Mouse (Mus musculus) gastrocnemius, postnatal 25 days (tissue): ENCODE results near the gene Plekha6. TPM values are rescaled to one million over a fixed set of nuclear protein-coding genes. Genes with fewer than 3 reads are reported as not detected.

ENCODE experiments used
- DNase-seq: peaks from one replicate; pipeline ENCODE4 v3.0.0; 2022
- total RNA-seq, 2 experiments: library from RNA; stranded (reverse); gene quantifications; 1 replicate in 1 of 2; 2 replicates in 1 of 2; pipeline ENCODE4 v1.2.3; 2021

Plekha6 gene
- total RNA-seq, 2 experiments from 2014 or later: 12.7 to 14.4 TPM

DNA sequence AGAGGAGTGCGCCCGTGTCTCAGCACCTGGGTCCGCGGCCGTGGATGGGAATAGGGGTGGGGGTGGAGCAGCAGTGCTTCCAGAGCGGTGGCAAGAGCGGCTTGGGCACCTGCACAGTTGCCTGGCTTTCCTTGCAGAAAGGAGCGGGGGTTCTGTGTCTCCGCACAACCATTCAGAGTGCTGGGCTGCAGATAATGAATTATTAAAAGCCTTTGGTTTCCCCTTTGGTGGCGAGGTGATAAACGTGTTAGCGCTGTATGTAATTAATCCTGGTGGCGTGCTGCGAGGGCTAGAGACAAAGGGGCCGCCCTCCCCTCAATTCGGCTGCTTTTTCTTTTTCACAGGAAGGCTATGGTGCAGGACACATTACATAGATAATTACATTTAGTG, 18.7 kb downstream of the Plekha6 start:
- DNase-seq: no peak

- no peak for DNase-seq
Observed at GRCm38 (mm10) chr1:133183141-133183925, 19.3 kb downstream of the Plekha6 start.

GRCm38 (mm10) chr1:133187948-133188680, 24.1 kb downstream of the Plekha6 start:
- no peak for DNase-seq

- DNase-seq: no peak
Observed at GRCm38 (mm10) chr1:133188719-133189118, 24.7 kb downstream of the Plekha6 start.

DNA sequence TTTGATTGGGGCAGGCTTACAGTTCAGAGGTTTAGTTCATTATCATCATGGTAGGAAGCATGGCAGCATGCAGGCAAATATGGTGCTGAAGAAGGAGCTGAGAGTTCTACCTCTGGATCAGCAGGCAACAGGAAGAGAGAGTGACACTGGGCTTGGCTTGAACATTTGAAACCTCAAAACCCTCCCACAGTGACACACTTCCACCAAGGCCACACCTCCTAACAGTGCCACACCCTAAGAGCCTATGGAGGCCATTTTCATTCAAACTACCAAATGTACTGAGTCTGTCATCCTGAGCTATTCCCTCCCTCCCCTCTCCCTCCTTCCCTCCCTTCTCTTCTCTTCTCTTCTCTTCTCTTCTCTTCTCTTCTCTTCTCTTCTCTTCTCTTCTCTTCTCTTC, 25.5 kb downstream of the Plekha6 start:
- no peak for DNase-seq

GRCm38 (mm10) chr1:133190550-133190949, 26.5 kb downstream of the Plekha6 start:
- DNase-seq: no peak

GRCm38 (mm10) chr1:133196181-133196580, 32.2 kb downstream of the Plekha6 start:
- DNase-seq: no peak

GRCm38 (mm10) chr1:133197266-133197665, 33.3 kb downstream of the Plekha6 start:
- no peak for DNase-seq

GRCm38 (mm10) chr1:133199706-133200105, 35.7 kb downstream of the Plekha6 start:
- DNase-seq: no peak

DNA sequence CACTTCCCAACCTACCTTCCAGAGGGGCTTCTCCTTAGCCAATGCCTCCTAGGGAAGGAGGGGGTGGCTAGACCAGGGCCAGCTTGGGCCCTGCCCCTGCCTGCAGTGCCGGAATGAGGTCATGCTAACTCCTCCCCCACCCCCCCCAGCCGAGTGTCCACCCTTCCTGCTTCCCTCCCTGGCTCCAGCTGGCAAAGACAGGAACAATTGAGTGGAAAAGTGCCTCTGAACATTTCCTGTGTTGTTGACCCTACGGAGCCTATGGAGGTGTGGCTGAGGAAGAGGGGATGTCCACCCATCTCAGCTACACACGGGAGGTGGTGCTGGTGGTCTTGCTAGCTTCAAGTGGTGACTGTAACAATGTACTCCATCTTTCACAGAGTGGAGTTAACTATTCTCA, 37.5 kb downstream of the Plekha6 start:
- peak; percentile 35 for DNase-seq

DNA sequence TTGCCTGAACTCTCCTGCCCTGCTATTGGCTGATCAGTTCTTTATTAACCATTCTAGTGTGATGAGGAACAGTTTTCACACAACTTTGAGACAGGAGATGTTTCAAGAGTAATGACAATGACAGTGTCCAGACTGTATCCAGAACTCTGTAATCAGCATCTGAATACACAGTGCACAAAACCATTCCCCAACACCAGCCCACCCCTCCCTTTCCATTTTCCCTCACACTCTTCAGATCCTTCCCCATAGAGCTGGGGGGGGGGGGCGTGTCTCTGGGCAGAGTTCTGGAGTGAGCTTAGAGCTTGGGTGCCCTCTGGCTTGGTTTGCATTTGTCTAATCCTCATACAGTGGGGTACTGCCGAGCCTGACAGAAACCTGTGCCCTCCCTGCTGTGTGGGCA, 39.7 kb downstream of the Plekha6 start:
- no peak for DNase-seq

- no peak for DNase-seq
Observed at GRCm38 (mm10) chr1:133204341-133204849, 40.4 kb downstream of the Plekha6 start.

- no peak for DNase-seq
Observed at GRCm38 (mm10) chr1:133204985-133205384, 41.0 kb downstream of the Plekha6 start.

GRCm38 (mm10) chr1:133208086-133208815, 44.2 kb downstream of the Plekha6 start:
- no peak for DNase-seq

GRCm38 (mm10) chr1:133209036-133209435, 45.0 kb downstream of the Plekha6 start:
- DNase-seq: no peak

- no peak for DNase-seq
Observed at GRCm38 (mm10) chr1:133209482-133209881, 45.5 kb downstream of the Plekha6 start.

DNA sequence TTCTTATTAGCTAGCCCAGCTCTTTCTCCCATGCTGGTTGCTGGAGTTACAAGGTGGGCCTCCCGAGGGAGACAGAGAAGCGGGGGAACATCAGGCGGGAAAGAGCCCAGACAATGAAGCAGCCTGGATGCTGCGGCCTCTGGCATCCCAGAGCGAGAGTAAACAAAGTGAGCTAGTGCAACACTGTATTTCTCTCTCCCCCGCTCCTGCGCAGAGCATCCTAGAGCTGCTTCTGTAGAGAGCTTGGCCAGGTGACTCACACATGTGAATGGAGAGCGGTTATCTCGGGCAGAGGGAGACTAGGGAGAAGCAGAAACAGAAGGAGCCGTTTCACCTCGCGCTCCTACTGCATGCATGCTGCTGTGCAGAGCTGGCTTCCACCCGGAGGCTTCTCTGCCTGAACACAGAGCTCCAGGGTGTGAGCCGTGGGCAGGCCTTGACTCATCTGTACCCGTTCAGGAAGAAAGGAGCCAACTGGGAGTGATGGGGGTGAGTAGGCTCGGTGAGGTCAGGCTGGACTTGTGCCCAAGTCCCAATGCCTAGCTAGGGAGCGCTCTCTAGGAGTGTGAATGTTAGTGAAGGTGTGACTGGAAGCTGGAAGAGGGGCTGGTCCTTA, 46.0 kb downstream of the Plekha6 start:
- no peak for DNase-seq

DNA sequence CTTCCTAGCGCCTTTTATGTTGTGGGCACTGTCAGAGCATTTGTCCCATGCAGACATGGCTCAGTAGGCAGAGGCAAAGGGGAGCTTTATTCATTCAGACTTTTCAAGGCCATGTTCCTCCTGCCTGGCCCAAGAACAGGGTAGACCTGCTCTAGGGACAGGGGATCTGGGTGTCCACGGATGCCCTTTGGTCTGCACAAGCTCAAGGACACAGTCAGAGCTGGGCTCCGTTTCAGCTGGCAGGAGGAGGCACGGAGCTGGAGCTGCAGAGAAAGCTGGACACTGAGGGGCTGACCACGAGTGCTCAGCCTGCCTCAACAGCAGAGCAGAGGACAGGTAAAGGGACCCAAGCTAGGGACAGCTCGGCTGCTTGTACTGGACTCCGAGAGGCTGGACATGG, 46.8 kb downstream of the Plekha6 start:
- peak; percentile 63 for DNase-seq

DNA sequence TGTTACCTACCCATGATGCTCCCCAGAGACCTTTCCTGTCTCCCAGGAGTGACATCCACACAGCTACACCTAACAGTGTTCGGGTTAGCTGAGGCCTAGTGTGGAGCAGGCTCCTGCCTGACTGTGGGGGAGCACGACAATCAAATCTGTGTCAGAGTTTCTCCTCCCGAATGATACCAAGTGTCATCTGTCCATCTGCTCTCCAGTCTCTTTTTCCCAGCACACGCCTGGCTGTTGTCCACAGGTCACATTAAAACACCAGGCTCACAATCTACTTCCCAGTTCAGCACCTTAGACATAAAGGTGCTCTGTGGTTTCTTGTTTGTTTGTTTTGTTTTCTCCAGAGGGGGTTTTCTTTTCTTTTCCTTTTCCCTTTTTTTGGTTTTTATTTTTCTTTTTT, 48.3 kb downstream of the Plekha6 start:
- DNase-seq: no peak

GRCm38 (mm10) chr1:133213098-133213497, 49.1 kb downstream of the Plekha6 start:
- no peak for DNase-seq

DNA sequence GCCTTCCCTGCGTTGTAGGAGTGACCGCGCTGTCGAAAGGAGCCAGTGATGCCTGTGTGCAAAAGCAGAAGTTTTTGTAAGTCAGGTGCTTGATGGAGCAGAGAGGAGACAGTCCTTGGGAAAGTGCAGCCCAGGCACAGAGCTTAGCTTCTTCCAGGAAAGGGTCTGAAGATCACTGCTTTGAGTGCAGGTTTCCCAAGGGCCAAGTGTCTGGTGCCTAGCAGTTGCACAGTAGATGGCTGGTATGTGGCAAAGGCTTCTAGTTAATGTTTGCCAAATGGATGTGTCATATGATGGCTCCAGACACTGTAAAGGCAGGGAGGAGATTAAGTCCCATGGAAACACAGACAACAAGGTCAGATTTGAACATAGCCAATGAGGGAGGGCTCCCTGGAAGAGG, 49.9 kb downstream of the Plekha6 start:
- DNase-seq: no peak

DNA sequence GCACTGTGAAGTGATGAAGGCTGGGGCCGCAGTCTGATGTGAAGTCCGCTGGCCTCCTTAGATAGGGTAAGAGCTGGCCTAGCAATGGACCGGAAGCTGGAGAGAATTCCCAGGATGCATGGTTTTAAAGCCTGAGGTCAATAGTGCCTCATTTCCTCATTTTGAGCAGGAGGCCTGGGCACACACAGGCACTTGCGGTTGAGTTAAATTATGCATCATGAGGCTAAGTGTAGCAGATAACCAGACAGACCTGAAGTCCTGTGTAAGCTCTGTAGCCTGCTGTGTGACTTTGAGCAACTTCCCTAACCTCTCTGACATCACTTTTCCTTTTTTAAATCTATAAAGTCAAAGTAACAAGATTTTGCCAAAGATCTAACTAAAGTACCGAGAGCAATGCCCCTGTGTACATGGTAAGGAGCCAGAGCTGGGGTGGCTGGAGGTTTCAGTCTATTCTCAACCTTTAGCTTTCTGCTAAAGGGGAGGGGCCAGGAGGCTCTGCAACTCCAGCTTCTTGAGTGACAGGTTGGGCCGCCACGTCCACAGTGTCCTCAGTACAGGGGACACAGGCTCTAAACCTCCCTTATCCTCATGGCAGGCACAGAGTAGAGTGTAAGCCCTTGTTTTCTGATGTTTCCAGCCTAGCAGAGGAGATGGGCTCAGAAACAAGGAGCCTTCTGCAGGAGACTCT, 50.8 kb downstream of the Plekha6 start:
- no peak for DNase-seq
